Mouse (Mus musculus) heart, embryonic 11.5 days (tissue): ENCODE results near the gene C2cd3. TPM values are rescaled to one million over a fixed set of nuclear protein-coding genes. Genes with fewer than 3 reads are reported as not detected.

Source experiments
- ATAC-seq: fragments of 200-750 bp; cut with Nextera tagmentation; replicated peaks from 2 replicates; pipeline ENCODE4 v1.8.0; 2017; ENCODE audit warnings: moderate library complexity; ENCODE audit not compliant: insufficient number of reproducible peaks, low FRiP score, low TSS enrichment
- H3K27ac ChIP-seq: fragments of 300-500 bp; sonication (generic); 2 replicates; pipeline ENCODE4 v1.5.1; 2014; ENCODE audit warnings: mild to moderate bottlenecking, low read depth, low read length
- H3K27me3 ChIP-seq: fragments of 300-500 bp; sonication (generic); 2 replicates; pipeline ENCODE4 v1.6.1; 2014; ENCODE audit warnings: mild to moderate bottlenecking, low read length, mixed read lengths; ENCODE audit not compliant: control insufficient read depth, insufficient read depth
- H3K36me3 ChIP-seq: fragments of 300-500 bp; sonication (generic); 2 replicates; pipeline ENCODE4 v1.6.1; 2014; ENCODE audit warnings: mild to moderate bottlenecking, low read length, moderate library complexity, mixed read lengths; ENCODE audit not compliant: control insufficient read depth, insufficient read depth
- H3K4me1 ChIP-seq: fragments of 300-500 bp; sonication (generic); 2 replicates; pipeline ENCODE4 v1.6.1; 2014; ENCODE audit warnings: low read length; ENCODE audit not compliant: control insufficient read depth, insufficient read depth
- H3K4me2 ChIP-seq: fragments of 300-500 bp; sonication (generic); 2 replicates; pipeline ENCODE4 v1.6.1; 2014; ENCODE audit warnings: mild to moderate bottlenecking, moderate library complexity
- H3K4me3 ChIP-seq: fragments of 300-500 bp; sonication (generic); 2 replicates; pipeline ENCODE4 v1.5.1; 2014; ENCODE audit warnings: low read depth, low read length
- H3K9ac ChIP-seq: fragments of 300-500 bp; sonication (generic); 2 replicates; pipeline ENCODE4 v1.6.1; 2014; ENCODE audit warnings: mild to moderate bottlenecking, low read depth, low read length, moderate library complexity
- H3K9me3 ChIP-seq: fragments of 300-500 bp; sonication (generic); replicated peaks from 2 replicates; pipeline ENCODE4 v1.6.1; 2016; ENCODE audit warnings: low read length; ENCODE audit not compliant: control insufficient read depth
- WGBS: fragments of 180-500 bp; shearing (Covaris S2); extraction: QIAGEN DNeasy Blood & Tissue Kit; methylation state at CpG from one replicate; pipeline ENCODE4 v1.1.7; 2014; ENCODE audit not compliant: insufficient replicate concordance; 5-methylcytosine and 5-hydroxymethylcytosine counted together
- polyA plus RNA-seq: library from polyadenylated mRNA; unstranded; fragments of >200 nt; fragmentation: Nextera tagmentation; extraction: Ambion mirVana; gene quantifications from 2 replicates; pipeline ENCODE4 v1.2.1, GENCODE M21; 2014

The C2cd3 gene
- polyA plus RNA-seq, 1 experiment from 2014 or later = 22.7 TPM

GRCm38 (mm10) chr7:100499465-100499864 lies 127.4 kb downstream of the C2cd3 start:
- peaks cover 22% of the 10 kb centered on the region for H3K36me3 ChIP-seq
- no peak overlapping the region for H3K9ac ChIP-seq
- ATAC-seq = no peak
- H3K27ac ChIP-seq = no peak overlapping the region
- no peak overlapping the region for H3K4me2 ChIP-seq
- no peaks in the 10 kb centered on the region for H3K9me3 ChIP-seq
- no peak overlapping the region for H3K4me3 ChIP-seq
- no peaks in the 10 kb centered on the region for H3K27me3 ChIP-seq
- H3K4me1 ChIP-seq = peaks cover 15% of the 10 kb centered on the region

DNA sequence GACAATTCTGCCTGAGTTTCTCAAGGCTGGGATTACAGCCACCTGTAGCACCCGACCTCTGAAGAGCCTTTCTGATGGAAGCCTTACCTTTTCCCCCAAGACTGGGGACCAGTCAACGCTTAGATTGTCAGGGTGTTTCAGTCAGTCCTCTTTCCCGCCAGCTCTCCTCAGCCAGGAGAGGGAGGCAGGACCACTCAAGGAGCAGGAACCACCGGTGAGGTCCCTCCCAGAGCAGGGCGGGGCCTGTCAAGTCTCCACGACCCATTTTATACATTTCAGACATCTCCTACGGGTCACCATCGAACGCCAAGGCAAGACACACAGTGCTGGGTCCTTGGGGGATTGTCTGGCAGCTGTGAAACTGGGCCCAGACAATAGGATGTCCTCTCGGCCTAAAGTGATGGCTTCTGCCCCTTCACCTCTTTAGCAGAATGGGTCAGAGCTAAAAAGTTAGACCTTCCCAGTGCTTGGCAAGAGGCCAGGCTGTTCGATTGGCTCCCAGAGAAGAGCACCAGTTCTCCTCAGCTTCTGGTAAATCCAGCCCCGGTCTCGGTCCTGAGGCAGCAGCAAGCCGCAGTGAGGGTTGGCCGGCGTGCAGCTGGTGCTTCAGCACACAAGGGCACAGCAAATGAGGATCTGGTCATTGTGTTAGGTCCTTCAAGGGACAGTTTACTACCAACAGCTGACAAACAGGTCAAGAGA lies 128.4 kb downstream of the C2cd3 start:
- 69% methylated on average over 16 of the region's 16 CpGs for WGBS
- Histone ChIP-seq H3K27me3 (no peaks in the 10 kb centered on the region), H3K9ac (no peak overlapping the region), H3K9me3 (no peaks in the 10 kb centered on the region), H3K27ac (peak overlapping the region; percentile 55; the same call in 1 of the 2 replicates), H3K4me3 (no peak overlapping the region), H3K4me2 (no peak overlapping the region), H3K36me3 (peaks cover 22% of the 10 kb centered on the region), H3K4me1 (peaks cover 9% of the 10 kb centered on the region)
- no peak for ATAC-seq

GRCm38 (mm10) chr7:100501027-100501843 lies 129.2 kb downstream of the C2cd3 start:
- Histone ChIP-seq H3K9me3 (no peaks in the 10 kb centered on the region), H3K27ac (no peak overlapping the region), H3K4me2 (no peak overlapping the region), H3K36me3 (peaks cover 22% of the 10 kb centered on the region), H3K27me3 (no peaks in the 10 kb centered on the region), H3K4me3 (no peak overlapping the region), H3K9ac (0 out of 2 replicates have a peak overlapping the region, but pooled peaks have one; percentile 22), H3K4me1 (peaks cover 1% of the 10 kb centered on the region)
- 67% methylated on average over 6 of the region's 6 CpGs for WGBS
- ATAC-seq = no peak

GRCm38 (mm10) chr7:100501844-100502373 lies 129.9 kb downstream of the C2cd3 start:
- no peak for ATAC-seq
- no peaks in the 10 kb centered on the region for H3K9me3 ChIP-seq
- 66% methylated on average over 2 of the region's 2 CpGs for WGBS
- no peaks in the 10 kb centered on the region for H3K27me3 ChIP-seq
- H3K4me3 ChIP-seq = no peak overlapping the region
- H3K27ac ChIP-seq = no peak overlapping the region
- H3K9ac ChIP-seq = no peak overlapping the region
- H3K4me1 ChIP-seq = no peaks in the 10 kb centered on the region; the same call in 1 of the 2 replicates
- peaks cover 20% of the 10 kb centered on the region for H3K36me3 ChIP-seq
- no peak overlapping the region for H3K4me2 ChIP-seq

DNA sequence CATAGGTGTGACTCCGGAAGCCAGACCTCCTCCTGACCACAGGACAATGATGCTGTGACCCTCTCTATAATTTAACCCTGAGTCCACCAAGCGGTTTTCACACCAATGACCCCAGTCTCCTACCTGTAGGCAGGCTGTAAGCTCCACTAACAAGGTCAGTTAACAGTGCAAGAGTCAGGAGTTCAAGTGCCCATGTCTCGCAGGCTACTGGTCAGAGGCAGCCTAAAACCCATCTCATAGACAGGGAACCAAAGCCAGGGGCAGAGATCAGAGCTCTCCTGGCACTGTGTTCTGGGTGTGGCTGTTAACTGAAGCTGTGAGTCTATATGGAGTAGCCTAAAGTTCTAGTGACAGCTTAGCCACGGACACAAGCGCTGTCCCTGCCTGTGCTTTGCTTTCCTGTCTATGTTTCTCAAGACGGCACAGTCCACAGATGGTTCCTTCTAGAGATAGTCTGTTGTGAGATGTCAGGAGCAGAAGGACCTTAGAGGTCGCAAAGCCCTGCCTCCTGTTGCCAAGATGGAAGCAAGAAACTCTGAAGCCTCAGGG lies 130.4 kb downstream of the C2cd3 start:
- Histone ChIP-seq H3K4me1 (no peaks in the 10 kb centered on the region; the same call in 1 of the 2 replicates), H3K4me2 (no peak overlapping the region), H3K9ac (no peak overlapping the region), H3K9me3 (no peaks in the 10 kb centered on the region), H3K27me3 (no peaks in the 10 kb centered on the region), H3K36me3 (peaks cover 17% of the 10 kb centered on the region), H3K4me3 (no peak overlapping the region), H3K27ac (no peak overlapping the region)
- 75% methylated on average over 7 of the region's 7 CpGs for WGBS
- ATAC-seq = no peak

- 80% methylated on average over 5 of the region's 5 CpGs for WGBS
- Histone ChIP-seq H3K4me3 (no peak overlapping the region), H3K36me3 (peaks cover 11% of the 10 kb centered on the region), H3K9ac (no peak overlapping the region), H3K27ac (no peak overlapping the region), H3K4me1 (no peaks in the 10 kb centered on the region; the same call in 1 of the 2 replicates), H3K4me2 (no peak overlapping the region), H3K9me3 (no peaks in the 10 kb centered on the region), H3K27me3 (no peaks in the 10 kb centered on the region)
- no peak for ATAC-seq
Observed at GRCm38 (mm10) chr7:100503076-100503475, 131.0 kb downstream of the C2cd3 start.

DNA sequence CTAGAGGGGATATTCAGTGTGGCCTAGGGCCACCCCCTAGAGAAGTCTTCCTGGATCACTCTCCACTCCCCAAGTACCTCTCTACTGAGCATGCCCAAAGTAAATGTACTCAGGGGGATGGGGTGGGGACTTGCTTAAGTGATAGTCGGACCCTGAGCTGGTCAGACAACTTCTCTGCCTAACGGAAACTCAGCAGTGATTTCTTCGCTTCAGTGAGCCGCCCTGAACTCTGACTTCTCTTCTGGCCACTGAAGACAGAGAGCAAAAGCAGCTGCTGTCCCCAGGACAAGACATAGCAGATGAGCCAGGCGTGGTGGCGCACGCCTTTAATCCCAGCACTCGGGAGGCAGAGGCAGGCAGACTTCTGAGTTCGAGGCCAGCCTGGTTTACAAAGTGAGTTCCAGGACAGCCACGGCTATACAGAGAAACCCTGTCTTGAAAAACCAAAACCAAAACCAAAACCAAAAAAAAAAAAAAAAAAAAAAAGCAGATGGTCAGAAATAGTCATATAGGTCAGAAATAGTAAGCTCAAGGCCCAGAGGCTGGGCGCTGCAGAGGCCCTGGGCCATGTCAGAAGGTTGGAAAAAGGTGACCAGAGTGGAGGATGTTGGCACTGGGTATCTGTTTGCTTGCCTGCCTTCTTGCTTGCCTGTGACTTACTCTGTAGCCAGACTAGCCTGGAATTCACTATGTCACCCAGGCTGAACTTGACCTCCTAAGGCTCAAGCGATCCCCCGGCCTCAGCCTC lies 132.9 kb downstream of the C2cd3 start:
- 83% methylated on average over 13 of the region's 13 CpGs for WGBS
- no peaks in the 10 kb centered on the region for H3K27me3 ChIP-seq
- no peaks in the 10 kb centered on the region; the same call in 1 of the 2 replicates for H3K4me1 ChIP-seq
- H3K36me3 ChIP-seq = peaks cover 3% of the 10 kb centered on the region
- H3K9me3 ChIP-seq = no peaks in the 10 kb centered on the region
- H3K4me3 ChIP-seq = no peak overlapping the region
- ATAC-seq = no peak
- no peak overlapping the region for H3K4me2 ChIP-seq
- no peak overlapping the region for H3K27ac ChIP-seq
- H3K9ac ChIP-seq = no peak overlapping the region

- no peaks in the 10 kb centered on the region; the same call in 1 of the 2 replicates for H3K4me1 ChIP-seq
- no peaks in the 10 kb centered on the region; the same call in 1 of the 2 replicates for H3K36me3 ChIP-seq
- H3K4me2 ChIP-seq = no peak overlapping the region
- H3K9ac ChIP-seq = no peak overlapping the region
- ATAC-seq = no peak
- no peak overlapping the region for H3K27ac ChIP-seq
- H3K4me3 ChIP-seq = no peak overlapping the region
- no peaks in the 10 kb centered on the region for H3K27me3 ChIP-seq
- no peaks in the 10 kb centered on the region for H3K9me3 ChIP-seq
- WGBS = 87% methylated on average over 4 of the region's 4 CpGs
Observed at GRCm38 (mm10) chr7:100506494-100506893, 134.5 kb downstream of the C2cd3 start.
